Comparison of ENCODE assay signal across 7 mouse cellular contexts in the genomic region with DNA sequence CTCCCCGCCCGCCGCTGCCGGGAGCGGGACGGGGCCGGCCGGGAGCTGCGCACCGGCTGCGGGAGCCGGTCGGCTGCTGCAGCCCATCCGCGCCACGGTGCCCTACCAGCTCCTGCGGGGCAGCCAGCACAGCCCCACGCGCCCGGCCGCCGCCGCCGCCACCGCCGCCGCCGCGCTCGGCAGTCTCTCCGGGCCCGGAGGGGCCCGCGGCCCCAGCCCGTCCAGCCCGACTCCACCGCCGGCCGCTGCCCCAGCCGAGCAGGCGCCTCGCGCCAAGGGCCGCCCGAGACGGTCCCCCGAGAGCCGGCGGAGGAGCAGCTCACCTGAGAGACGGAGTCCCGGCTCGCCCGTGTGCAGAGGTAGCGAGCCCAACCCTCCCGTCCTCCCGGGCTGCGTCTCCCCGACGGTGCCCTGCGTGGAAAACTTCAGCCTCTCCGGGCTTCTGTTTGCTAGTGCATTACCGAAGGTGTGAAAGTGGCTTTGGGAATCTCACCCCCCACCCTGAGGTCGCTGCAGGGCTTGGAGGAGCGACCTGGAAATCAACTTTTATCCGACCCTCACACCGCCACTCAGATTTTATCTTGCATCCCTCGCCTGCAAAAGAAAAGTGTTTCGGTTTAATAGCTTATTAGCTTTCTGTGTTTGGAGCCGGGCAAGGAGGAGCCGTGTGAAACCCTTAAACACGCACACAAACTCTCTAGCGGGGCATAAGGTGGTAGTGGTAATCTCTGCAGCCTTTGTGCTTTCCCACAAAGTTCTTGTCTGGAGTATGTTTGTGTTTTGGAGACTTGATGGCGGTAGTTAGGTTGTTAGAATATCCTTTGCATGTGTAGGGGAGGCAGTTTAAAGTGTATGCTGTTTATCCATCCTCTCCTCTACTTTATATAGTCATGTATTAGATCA. TPM values are rescaled to one million over a fixed set of nuclear protein-coding genes. Genes with fewer than 3 reads are reported as not detected.
DNase-seq lines count a peak whose midpoint lies in the region; ATAC-seq and TF ChIP-seq lines count a peak whose summit lies in the region.

No protein-coding gene starts in this region.

- H3K9me3 ChIP-seq in ES-Bruce4 (replicated peaks; ENCODE audit: control insufficient read depth, insufficient read depth, low read length, poor library complexity, severe bottlenecking): no peaks in the 10 kb centered on the region
- H3K9me3 ChIP-seq in embryonic facial prominence, embryonic 15.5 days (replicated peaks): no peaks in the 10 kb centered on the region
- no peaks in the 10 kb centered on the region for H3K9me3 ChIP-seq in heart, embryonic 11.5 days (replicated peaks; ENCODE audit: control insufficient read depth, low read length)
- no peaks in the 10 kb centered on the region for H3K9me3 ChIP-seq in kidney, embryonic 15.5 days (replicated peaks)

- peak; percentile 0; the same call in 1 of the 2 replicates for ATAC-seq in embryonic facial prominence, embryonic 15.5 days (ENCODE audit: insufficient number of reproducible peaks, low FRiP score, low TSS enrichment, low read depth)
- ATAC-seq in heart, embryonic 11.5 days (replicated peaks; ENCODE audit: insufficient number of reproducible peaks, low FRiP score, low TSS enrichment): peak; percentile 32
- peak; percentile 27 for ATAC-seq in kidney, embryonic 15.5 days (replicated peaks; ENCODE audit: low FRiP score)

- H3K4me3 ChIP-seq in ES-Bruce4 (ENCODE audit: low read depth, low read length): peak overlapping the region; percentile 69
- peak overlapping the region; percentile 90 for H3K4me3 ChIP-seq in embryonic facial prominence, embryonic 15.5 days (replicated peaks)
- peak overlapping the region; percentile 70 for H3K4me3 ChIP-seq in heart, embryonic 11.5 days (ENCODE audit: low read depth, low read length)
- H3K4me3 ChIP-seq in kidney, embryonic 15.5 days (replicated peaks): peak overlapping the region; percentile 76

- no peaks in the 10 kb centered on the region for H3K4me1 ChIP-seq in ES-Bruce4 (ENCODE audit: control insufficient read depth, insufficient read depth, low read length)
- peaks cover 14% of the 10 kb centered on the region for H3K4me1 ChIP-seq in embryonic facial prominence, embryonic 15.5 days
- H3K4me1 ChIP-seq in heart, embryonic 11.5 days (ENCODE audit: control insufficient read depth, insufficient read depth, low read length): peaks cover 4% of the 10 kb centered on the region; the same call in 1 of the 2 replicates
- H3K4me1 ChIP-seq in kidney, embryonic 15.5 days: peaks cover 16% of the 10 kb centered on the region

- no peak for TF ChIP-seq EP300 in ES-Bruce4 (IDR thresholded peaks at IDR 0.05; ENCODE audit: insufficient read depth, low read depth, low read length)

- TF ChIP-seq POLR2A in ES-Bruce4 (IDR thresholded peaks at IDR 0.05; ENCODE audit: insufficient read depth, low read length): no peak

- H3K36me3 ChIP-seq in ES-Bruce4 (ENCODE audit: control insufficient read depth, insufficient read depth, low read length, poor library complexity, severe bottlenecking): no peaks in the 10 kb centered on the region
- H3K36me3 ChIP-seq in embryonic facial prominence, embryonic 15.5 days: no peaks in the 10 kb centered on the region
- H3K36me3 ChIP-seq in heart, embryonic 11.5 days (ENCODE audit: control insufficient read depth, insufficient read depth, low read length): no peaks in the 10 kb centered on the region
- H3K36me3 ChIP-seq in kidney, embryonic 15.5 days: no peaks in the 10 kb centered on the region

- WGBS in embryonic facial prominence, embryonic 15.5 days: under 1% methylated on average over 45 of the region's 73 CpGs
- WGBS in heart, embryonic 11.5 days (ENCODE audit: insufficient replicate concordance): under 1% methylated on average over 41 of the region's 73 CpGs
- WGBS in kidney, embryonic 15.5 days: under 1% methylated on average over 64 of the region's 73 CpGs

- H3K27ac ChIP-seq in ES-Bruce4 (ENCODE audit: insufficient read depth, low read length): no peak overlapping the region
- peak overlapping the region; percentile 97 for H3K27ac ChIP-seq in embryonic facial prominence, embryonic 15.5 days (replicated peaks)
- peak overlapping the region; percentile 96 for H3K27ac ChIP-seq in heart, embryonic 11.5 days (ENCODE audit: low read depth, low read length)
- H3K27ac ChIP-seq in kidney, embryonic 15.5 days: peak overlapping the region; percentile 99

- H3K27me3 ChIP-seq in ES-Bruce4 (ENCODE audit: control insufficient read depth, insufficient read depth, low read length, poor library complexity, severe bottlenecking): no peaks in the 10 kb centered on the region
- no peaks in the 10 kb centered on the region for H3K27me3 ChIP-seq in embryonic facial prominence, embryonic 15.5 days
- H3K27me3 ChIP-seq in heart, embryonic 11.5 days (ENCODE audit: control insufficient read depth, insufficient read depth, low read length): no peaks in the 10 kb centered on the region
- H3K27me3 ChIP-seq in kidney, embryonic 15.5 days: no peaks in the 10 kb centered on the region

- peak; percentile 70 for DNase-seq in adrenal gland, postnatal 14 days
- peak; percentile 47 for DNase-seq in lung, postnatal 10 days
- peak; percentile 58 for DNase-seq in right cerebral cortex, postnatal 25 days

- peak overlapping the region; percentile 96 for H3K9ac ChIP-seq in ES-Bruce4 (ENCODE audit: low read depth, poor library complexity, severe bottlenecking)
- peak overlapping the region; percentile 87 for H3K9ac ChIP-seq in embryonic facial prominence, embryonic 15.5 days
- H3K9ac ChIP-seq in heart, embryonic 11.5 days (ENCODE audit: low read depth, low read length): peak overlapping the region; percentile 94
- H3K9ac ChIP-seq in kidney, embryonic 15.5 days: peak overlapping the region; percentile 93

- H3K4me2 ChIP-seq in embryonic facial prominence, embryonic 15.5 days (replicated peaks): peak overlapping the region; percentile 82
- H3K4me2 ChIP-seq in heart, embryonic 11.5 days: peak overlapping the region; percentile 74
- H3K4me2 ChIP-seq in kidney, embryonic 15.5 days: peak overlapping the region; percentile 83

- no peak for TF ChIP-seq CTCF in ES-Bruce4 (IDR thresholded peaks at IDR 0.05; ENCODE audit: low read depth, low read length)

RNA-seq across cellular contexts. Expression of a gene that starts 0.8 kb away (rescaled TPM):
- polyA plus RNA-seq in ES-Bruce4 (2011; ENCODE audit: insufficient read depth, insufficient read length, low read depth, missing spikeins): 2.8 and 4.1 TPM in 2 replicates
- total RNA-seq in adrenal gland, postnatal 14 days (2021): 28.1 and 35.8 TPM in 2 replicates
- 6.9 and 7.8 TPM in 2 replicates for polyA plus RNA-seq in embryonic facial prominence, embryonic 15.5 days (2015; fragmentation: Nextera tagmentation; extraction: Ambion mirVana)
- 6.7 and 7.4 TPM in 2 replicates for polyA plus RNA-seq in heart, embryonic 11.5 days (2014; fragmentation: Nextera tagmentation; extraction: Ambion mirVana)
- polyA plus RNA-seq in kidney, embryonic 15.5 days (2015; fragmentation: Nextera tagmentation; extraction: Ambion mirVana): 9.4 and 11.3 TPM in 2 replicates
